Mouse (Mus musculus): ENCODE results near the gene Sparc. TPM values are rescaled to one million over a fixed set of nuclear protein-coding genes. Genes with fewer than 3 reads are reported as not detected.
A peak's percentile ranks its signal among the peaks of the same experiment; 100 is the strongest.

The Sparc gene
- polyA plus RNA-seq, 1 experiment, result 427 TPM

GRCm38 (mm10) chr11:55424746-55425360 is 1.9 kb upstream of the Sparc start:
- Histone ChIP-seq H3K27ac (ENCODE audit: insufficient read depth, low read length) (no peak overlapping the region), H3K4me1 (ENCODE audit: control insufficient read depth, insufficient read depth, insufficient read length) (no peaks in the 10 kb centered on the region), H3K4me3 (ENCODE audit: extremely low read depth, insufficient read depth, insufficient read length) (no peak overlapping the region), H3K36me3 (ENCODE audit: control insufficient read depth, insufficient read depth, low read length) (no peaks in the 10 kb centered on the region), H3K27me3 (ENCODE audit: control insufficient read depth, insufficient read depth, low read length) (no peaks in the 10 kb centered on the region)
- TF ChIP-seq POLR2A (IDR thresholded peaks at IDR 0.05; ENCODE audit: low read depth, low read length), result no peak
- no peak for TF ChIP-seq CTCF (IDR thresholded peaks at IDR 0.05; ENCODE audit: extremely low read depth, insufficient read depth, insufficient read length, insufficient replicate concordance)
- DNase-seq (ENCODE audit: low read depth in 1 of 2, low spot score in 2 of 2), result no peak
- WGBS, result 91% methylated on average over 8 of the region's 8 CpGs

- no peak for DNase-seq (ENCODE audit: low read depth in 1 of 2, low spot score in 2 of 2)
- Histone ChIP-seq H3K4me1 (ENCODE audit: control insufficient read depth, insufficient read depth, insufficient read length) (no peaks in the 10 kb centered on the region), H3K4me3 (ENCODE audit: extremely low read depth, insufficient read depth, insufficient read length) (no peak overlapping the region), H3K27me3 (ENCODE audit: control insufficient read depth, insufficient read depth, low read length) (no peaks in the 10 kb centered on the region), H3K27ac (ENCODE audit: insufficient read depth, low read length) (no peak overlapping the region), H3K36me3 (ENCODE audit: control insufficient read depth, insufficient read depth, low read length) (no peaks in the 10 kb centered on the region)
- no peak for TF ChIP-seq CTCF (IDR thresholded peaks at IDR 0.05; ENCODE audit: extremely low read depth, insufficient read depth, insufficient read length, insufficient replicate concordance)
- no peak for TF ChIP-seq POLR2A (IDR thresholded peaks at IDR 0.05; ENCODE audit: low read depth, low read length)
- WGBS, result 52% methylated on average over 4 of the region's 4 CpGs
Measured at GRCm38 (mm10) chr11:55423756-55424155, 773 bp upstream of the Sparc start.

GRCm38 (mm10) chr11:55419678-55420307 is 3.2 kb downstream of the Sparc start:
- peak overlapping the region; percentile 47; the same call in 1 of the 2 replicates for H3K4me3 ChIP-seq (ENCODE audit: extremely low read depth, insufficient read depth, insufficient read length)
- no peak for DNase-seq (ENCODE audit: low read depth in 1 of 2, low spot score in 2 of 2)
- WGBS, result 55% methylated on average over 9 of the region's 9 CpGs

GRCm38 (mm10) chr11:55419296-55419677 is 3.7 kb downstream of the Sparc start:
- H3K27me3 ChIP-seq (ENCODE audit: control insufficient read depth, insufficient read depth, low read length), result no peaks in the 10 kb centered on the region
- peak overlapping the region; percentile 70 for H3K27ac ChIP-seq (ENCODE audit: insufficient read depth, low read length)
- 65% methylated on average over 4 of the region's 4 CpGs for WGBS
- TF ChIP-seq CTCF (IDR thresholded peaks at IDR 0.05; ENCODE audit: extremely low read depth, insufficient read depth, insufficient read length, insufficient replicate concordance) (no peak), POLR2A (IDR thresholded peaks at IDR 0.05; ENCODE audit: low read depth, low read length) (no peak)
- H3K4me1 ChIP-seq (ENCODE audit: control insufficient read depth, insufficient read depth, insufficient read length), result no peaks in the 10 kb centered on the region; the same call in 1 of the 2 replicates
- H3K4me3 ChIP-seq (ENCODE audit: extremely low read depth, insufficient read depth, insufficient read length), result peak overlapping the region; percentile 47
- DNase-seq (ENCODE audit: low read depth in 1 of 2, low spot score in 2 of 2), result no peak
- H3K36me3 ChIP-seq (ENCODE audit: control insufficient read depth, insufficient read depth, low read length), result no peaks in the 10 kb centered on the region

More at GRCm38 (mm10) chr11:55419678-55420307, 3.2 kb downstream of the Sparc start:
- H3K4me1 ChIP-seq (ENCODE audit: control insufficient read depth, insufficient read depth, insufficient read length), result no peaks in the 10 kb centered on the region; the same call in 1 of the 2 replicates
- H3K27me3 ChIP-seq (ENCODE audit: control insufficient read depth, insufficient read depth, low read length), result no peaks in the 10 kb centered on the region
- TF ChIP-seq CTCF (IDR thresholded peaks at IDR 0.05; ENCODE audit: extremely low read depth, insufficient read depth, insufficient read length, insufficient replicate concordance), result no peak
- TF ChIP-seq POLR2A (IDR thresholded peaks at IDR 0.05; ENCODE audit: low read depth, low read length), result peak; percentile 36
- peak overlapping the region; percentile 70 for H3K27ac ChIP-seq (ENCODE audit: insufficient read depth, low read length)
- no peaks in the 10 kb centered on the region for H3K36me3 ChIP-seq (ENCODE audit: control insufficient read depth, insufficient read depth, low read length)

- WGBS, result 47% methylated on average over 3 of the region's 3 CpGs
- no peaks in the 10 kb centered on the region for H3K27me3 ChIP-seq (ENCODE audit: control insufficient read depth, insufficient read depth, low read length)
- H3K36me3 ChIP-seq (ENCODE audit: control insufficient read depth, insufficient read depth, low read length), result no peaks in the 10 kb centered on the region
- H3K27ac ChIP-seq (ENCODE audit: insufficient read depth, low read length), result 0 out of 2 replicates have a peak overlapping the region, but pooled peaks have one; percentile 70
- H3K4me3 ChIP-seq (ENCODE audit: extremely low read depth, insufficient read depth, insufficient read length), result peak overlapping the region; percentile 47; the same call in 1 of the 2 replicates
- TF ChIP-seq POLR2A (IDR thresholded peaks at IDR 0.05; ENCODE audit: low read depth, low read length) (no peak), CTCF (IDR thresholded peaks at IDR 0.05; ENCODE audit: extremely low read depth, insufficient read depth, insufficient read length, insufficient replicate concordance) (no peak)
- DNase-seq (ENCODE audit: low read depth in 1 of 2, low spot score in 2 of 2), result no peak
- no peaks in the 10 kb centered on the region; the same call in 1 of the 2 replicates for H3K4me1 ChIP-seq (ENCODE audit: control insufficient read depth, insufficient read depth, insufficient read length)
Measured at GRCm38 (mm10) chr11:55418704-55419061, 4.3 kb downstream of the Sparc start.

- DNase-seq (ENCODE audit: low read depth in 1 of 2, low spot score in 2 of 2), result no peak
- H3K4me1 ChIP-seq (ENCODE audit: control insufficient read depth, insufficient read depth, insufficient read length), result no peaks in the 10 kb centered on the region; the same call in 1 of the 2 replicates
- no peaks in the 10 kb centered on the region for H3K27me3 ChIP-seq (ENCODE audit: control insufficient read depth, insufficient read depth, low read length)
- H3K4me3 ChIP-seq (ENCODE audit: extremely low read depth, insufficient read depth, insufficient read length), result peak overlapping the region; percentile 33; the same call in 1 of the 2 replicates
- no peaks in the 10 kb centered on the region for H3K36me3 ChIP-seq (ENCODE audit: control insufficient read depth, insufficient read depth, low read length)
- peak overlapping the region; percentile 75 for H3K27ac ChIP-seq (ENCODE audit: insufficient read depth, low read length)
- TF ChIP-seq CTCF (IDR thresholded peaks at IDR 0.05; ENCODE audit: extremely low read depth, insufficient read depth, insufficient read length, insufficient replicate concordance) (no peak), POLR2A (IDR thresholded peaks at IDR 0.05; ENCODE audit: low read depth, low read length) (no peak)
- 13% methylated on average over 24 of the region's 24 CpGs for WGBS
Measured at GRCm38 (mm10) chr11:55417898-55418703, 4.9 kb downstream of the Sparc start.
